In genomic region chr10:87753483-87753882, GRCm38 (mm10) we compare ENCODE assay signal across 24 mouse cellular contexts.
DNase-seq lines count a peak whose midpoint lies in the region; ATAC-seq and TF ChIP-seq lines count a peak whose summit lies in the region.
"Had no signal": no experiment of that assay in that cellular context is flagged by ENCODE, and none has a peak within 500 bp of the region (broad histone marks: within the 10 kb centered on the region; RNA-seq: fewer than 3 reads in every experiment).

No protein-coding gene starts in this region.

- no peak for TF ChIP-seq POLR2A in liver, adult 2 months (IDR thresholded peaks at IDR 0.05; ENCODE audit: extremely low read depth, insufficient read depth, low read length)

- no peak overlapping the region for H3K27ac ChIP-seq in liver, adult 2 months (replicated peaks; ENCODE audit: insufficient read depth, low read depth, low read length)
- H3K27ac ChIP-seq in liver, embryonic 11.5 days (ENCODE audit: low read depth, low read length): no peak overlapping the region
- H3K27ac ChIP-seq in brown adipose tissue, adult 24 weeks (replicated peaks; ENCODE audit: low read depth, low read length): peak overlapping the region; percentile 31
- no peak overlapping the region for H3K27ac ChIP-seq in forebrain, embryonic 10.5 days
- H3K27ac ChIP-seq: embryonic facial prominence, embryonic 13.5 days; embryonic facial prominence, embryonic 15.5 days; forebrain, embryonic 13.5 days; forebrain, embryonic 15.5 days had no signal

- no peaks in the 10 kb centered on the region for H3K4me1 ChIP-seq in liver, adult 2 months (ENCODE audit: control insufficient read depth, insufficient read depth, low read length)
- no peaks in the 10 kb centered on the region for H3K4me1 ChIP-seq in liver, embryonic 11.5 days (replicated peaks; ENCODE audit: control insufficient read depth, insufficient read depth, low read length)
- H3K4me1 ChIP-seq in brown adipose tissue, adult 24 weeks (ENCODE audit: control insufficient read depth, insufficient read depth, insufficient read length, low read length): no peaks in the 10 kb centered on the region; the same call in 1 of the 2 replicates
- H3K4me1 ChIP-seq in forebrain, embryonic 10.5 days: no peaks in the 10 kb centered on the region
- H3K4me1 ChIP-seq: embryonic facial prominence, embryonic 15.5 days; forebrain, embryonic 13.5 days; forebrain, embryonic 15.5 days had no signal

- WGBS in liver, adult 2 months: 31% methylated on average over 1 of the region's 1 CpGs
- 40% methylated on average over 1 of the region's 1 CpGs for WGBS in liver, embryonic 11.5 days
- 71% methylated on average over 1 of the region's 1 CpGs for WGBS in forebrain, embryonic 10.5 days

- H3K27me3 ChIP-seq in liver, adult 2 months (ENCODE audit: control insufficient read depth, insufficient read depth, low read length): no peaks in the 10 kb centered on the region
- H3K27me3 ChIP-seq in liver, embryonic 11.5 days (replicated peaks; ENCODE audit: control insufficient read depth, insufficient read depth, low read length): no peaks in the 10 kb centered on the region
- no peaks in the 10 kb centered on the region for H3K27me3 ChIP-seq in forebrain, embryonic 10.5 days (ENCODE audit: poor library complexity, severe bottlenecking)
- H3K27me3 ChIP-seq: embryonic facial prominence, embryonic 13.5 days; embryonic facial prominence, embryonic 15.5 days; forebrain, embryonic 13.5 days; forebrain, embryonic 15.5 days had no signal

- no peak for TF ChIP-seq CTCF in liver, adult 2 months (IDR thresholded peaks at IDR 0.05; ENCODE audit: low read depth, low read length)

- no peaks in the 10 kb centered on the region for H3K36me3 ChIP-seq in liver, adult 2 months (ENCODE audit: control insufficient read depth, insufficient read depth, low read length)
- no peaks in the 10 kb centered on the region for H3K36me3 ChIP-seq in liver, embryonic 11.5 days (ENCODE audit: control insufficient read depth, insufficient read depth, low read length)
- no peaks in the 10 kb centered on the region for H3K36me3 ChIP-seq in forebrain, embryonic 10.5 days (replicated peaks)
- H3K36me3 ChIP-seq: embryonic facial prominence, embryonic 13.5 days; embryonic facial prominence, embryonic 15.5 days; forebrain, embryonic 15.5 days had no signal

- no peak overlapping the region for H3K4me2 ChIP-seq in liver, embryonic 11.5 days
- H3K4me2 ChIP-seq: embryonic facial prominence, embryonic 13.5 days; embryonic facial prominence, embryonic 15.5 days; forebrain, embryonic 13.5 days; forebrain, embryonic 15.5 days had no signal

- no peak overlapping the region for H3K4me3 ChIP-seq in liver, adult 2 months (ENCODE audit: insufficient read depth, low read depth, low read length)
- no peak overlapping the region for H3K4me3 ChIP-seq in liver, embryonic 11.5 days (ENCODE audit: low read depth, low read length)
- no peak overlapping the region for H3K4me3 ChIP-seq in brown adipose tissue, adult 24 weeks (ENCODE audit: insufficient read depth, low read depth, low read length)
- no peak overlapping the region for H3K4me3 ChIP-seq in forebrain, embryonic 10.5 days
- H3K4me3 ChIP-seq: embryonic facial prominence, embryonic 13.5 days; embryonic facial prominence, embryonic 15.5 days; erythroblast, embryonic 14.5 days; forebrain, embryonic 13.5 days; forebrain, embryonic 15.5 days had no signal

- no peak overlapping the region for H3K9ac ChIP-seq in liver, adult 2 months (ENCODE audit: low read depth, low read length)
- no peak overlapping the region for H3K9ac ChIP-seq in liver, embryonic 11.5 days (ENCODE audit: low read depth, low read length)
- H3K9ac ChIP-seq: embryonic facial prominence, embryonic 13.5 days; embryonic facial prominence, embryonic 15.5 days; forebrain, embryonic 13.5 days; forebrain, embryonic 15.5 days; forebrain, postnatal 0 days had no signal

- ATAC-seq in liver, embryonic 11.5 days (replicated peaks; ENCODE audit: low FRiP score): no peak
- peak; percentile 22; the same call in 1 of the 2 replicates for ATAC-seq in megakaryocyte, adult 5-6 weeks (ENCODE audit: poor library complexity, severe bottlenecking)
- ATAC-seq: activated CD4-positive, CD25-positive, alpha-beta regulatory T cell, adult 4 months; CD4-positive, CD25-positive, alpha-beta regulatory T cell, adult 4 months; forebrain, embryonic 13.5 days; forebrain, embryonic 15.5 days; forebrain, postnatal 0 days had no signal

- peak; percentile 5 for DNase-seq in liver, adult 2 months (ENCODE audit: extremely low read depth, low read depth, low spot score)
- DNase-seq in liver, embryonic 11.5 days (ENCODE audit: low spot score): no peak
- DNase-seq in forebrain, embryonic 10.5 days (ENCODE audit: extremely low spot score, low spot score): no peak
- no peak for DNase-seq in lung, postnatal 4 days
- DNase-seq: adrenal gland, adult 8-10 months; adrenal gland, postnatal 14 days; B cell, adult 2 months; cerebellum, adult 11 months; cerebellum, adult 18-20 months; cerebellum, adult 8-10 months; cerebellum, adult 9-11 months; cerebellum, postnatal 14 days; cerebellum, postnatal 36 days; embryo, embryonic 11 days; forebrain, postnatal 0 days had no signal

- no peaks in the 10 kb centered on the region for H3K9me3 ChIP-seq in liver, embryonic 11.5 days (ENCODE audit: control insufficient read depth, low read length)
- no peaks in the 10 kb centered on the region for H3K9me3 ChIP-seq in forebrain, embryonic 10.5 days
- H3K9me3 ChIP-seq: embryonic facial prominence, embryonic 13.5 days; embryonic facial prominence, embryonic 15.5 days; forebrain, embryonic 13.5 days; forebrain, embryonic 15.5 days had no signal

- no peaks in the 10 kb centered on the region for H3K79me2 ChIP-seq in liver, adult 2 months (ENCODE audit: control insufficient read depth, insufficient read depth, low read length)
